Mouse (Mus musculus) heart, adult 2 months (tissue): ENCODE measurements at regions not wholly inside any gene's neighbourhood (a gene's known extent, or its start where the extent isn't known, plus 50 kb on each side); places are given as distances from the start of the nearest gene placed in this dataset.

Experiments
- DNase-seq, 2 experiments: peaks; one replicate each; pipeline ENCODE4 v3.0.0; 2021
- H3K27ac ChIP-seq: fragments of 200-600 bp; 2 replicates; pipeline ENCODE4 v1.8.1; 2022
- H3K27me3 ChIP-seq: fragments of 200-500 bp; 2 replicates; pipeline ENCODE4 v1.6.1; 2012; ENCODE audit warnings: mild to moderate bottlenecking, low read length, inconsistent platforms, mixed read lengths; ENCODE audit not compliant: control insufficient read depth, insufficient read depth
- H3K36me3 ChIP-seq: fragments of 200-500 bp; 2 replicates; pipeline ENCODE4 v1.6.1; 2012; ENCODE audit warnings: low read length, inconsistent platforms; ENCODE audit not compliant: control insufficient read depth, insufficient read depth
- H3K4me1 ChIP-seq: fragments of 200-500 bp; 2 replicates; pipeline ENCODE4 v1.6.1; 2011; ENCODE audit warnings: low read length; ENCODE audit not compliant: control insufficient read depth, insufficient read depth
- H3K4me3 ChIP-seq: fragments of 200-600 bp; 2 replicates; pipeline ENCODE4 v1.8.1; 2022
- H3K79me2 ChIP-seq: fragments of 200-500 bp; replicated peaks from 2 replicates; pipeline ENCODE4 v1.6.1; 2012; ENCODE audit warnings: mild to moderate bottlenecking, inconsistent platforms, low read length, moderate library complexity, mixed read lengths; ENCODE audit not compliant: control insufficient read depth, insufficient read depth
- H3K9ac ChIP-seq: fragments of 200-500 bp; 2 replicates; pipeline ENCODE4 v1.6.1; 2012; ENCODE audit warnings: low read depth, mild to moderate bottlenecking, control low read depth, inconsistent platforms, low read length, mixed read lengths
- CTCF ChIP-seq: fragments of 200-600 bp; IDR thresholded peaks from 2 replicates; pipeline ENCODE4 v1.8.1; 2022; ENCODE audit warnings: antibody characterized with exemption, mild to moderate bottlenecking, moderate library complexity
- EP300 ChIP-seq: fragments of 200-500 bp; IDR thresholded peaks from 2 replicates; pipeline ENCODE4 v1.6.1; 2011; ENCODE audit warnings: low read depth, low read length, control low read depth; ENCODE audit not compliant: insufficient read depth
- POLR2A ChIP-seq: fragments of 200-500 bp; IDR thresholded peaks from 2 replicates; pipeline ENCODE4 v1.6.1; 2011; ENCODE audit warnings: mild to moderate bottlenecking, low read depth, low read length, control low read depth; ENCODE audit not compliant: insufficient read depth
- WGBS: fragments of 180-500 bp; shearing (Covaris S2); methylation state at CpG from one replicate; pipeline ENCODE4 v1.1.7; 2018; 5-methylcytosine and 5-hydroxymethylcytosine counted together
- intact Hi-C: fragments of 180-260 bp; cut with DNase I; formaldehyde crosslinking; loops from one replicate; pipeline ENCODE4 v1.15.1; 2025

DNA sequence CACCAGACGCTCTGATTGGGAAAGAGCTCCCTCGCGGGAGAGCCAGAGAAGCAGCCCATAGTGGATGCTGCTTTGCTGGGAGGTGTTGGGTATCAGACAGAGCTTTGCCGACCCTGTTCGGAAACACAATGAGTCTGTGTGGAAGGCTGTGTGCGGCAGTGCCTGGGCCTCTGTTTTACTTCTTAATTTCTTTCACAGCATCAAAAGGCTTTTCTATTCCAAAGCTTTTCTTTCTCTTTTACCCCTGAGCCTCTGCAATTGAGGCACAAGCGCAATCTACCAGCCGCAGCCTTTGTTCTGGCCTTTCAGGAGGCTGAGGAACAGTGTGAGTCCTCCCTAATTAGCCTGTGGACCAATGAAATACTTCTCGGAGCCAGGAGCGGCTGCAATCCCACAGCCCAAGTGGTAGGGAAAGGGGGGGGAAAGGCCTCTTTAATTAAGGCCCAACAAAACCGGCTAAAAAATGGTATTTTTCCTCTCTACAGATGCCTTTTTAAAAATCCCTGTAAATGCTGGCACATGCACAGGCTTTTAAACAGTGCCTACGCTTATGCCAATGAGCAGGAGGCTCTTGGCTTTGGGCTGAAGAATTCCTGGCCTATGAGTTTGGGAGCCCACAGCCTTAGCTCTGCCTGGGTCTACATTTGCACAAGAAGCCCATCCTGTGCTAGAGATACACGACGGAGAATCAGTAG, 177.6 kb downstream of the Rnd3 start:
- intact Hi-C loops: no loop called here
- Histone ChIP-seq H3K9ac (no peak overlapping the region), H3K27ac (no peak overlapping the region), H3K4me3 (no peak overlapping the region), H3K27me3 (no peaks in the 10 kb centered on the region), H3K36me3 (no peaks in the 10 kb centered on the region), H3K79me2 (no peaks in the 10 kb centered on the region), H3K4me1 (no peaks in the 10 kb centered on the region)
- DNase-seq: peak; percentile 12 to 19
- TF ChIP-seq EP300 (no peak), CTCF (no peak), POLR2A (no peak)
- 31% methylated on average over 14 of the region's 14 CpGs for WGBS

DNA sequence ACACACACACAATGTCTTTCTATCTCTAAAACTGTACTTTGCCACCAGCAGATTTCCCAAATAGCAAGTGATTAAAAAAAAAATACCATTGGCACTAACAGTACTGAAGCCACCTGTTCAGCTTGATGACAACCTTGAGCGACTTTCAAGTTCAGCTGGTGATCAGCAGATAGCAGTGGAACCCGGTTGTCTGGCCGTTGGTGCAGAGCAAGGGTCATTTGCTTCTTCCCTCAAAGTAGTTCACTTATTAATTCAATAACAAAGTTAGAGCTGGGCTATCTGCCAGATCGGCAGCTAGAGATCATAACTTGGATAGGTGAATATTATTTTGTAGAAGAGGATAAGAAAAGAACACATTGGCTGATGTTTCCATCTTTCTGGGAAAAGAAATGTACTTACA, 180.5 kb downstream of the Rnd3 start:
- TF ChIP-seq POLR2A: no peak
- no peak for TF ChIP-seq CTCF
- TF ChIP-seq EP300: no peak
- WGBS: 67% methylated on average over 4 of the region's 4 CpGs
- Histone ChIP-seq H3K79me2 (no peaks in the 10 kb centered on the region), H3K36me3 (no peaks in the 10 kb centered on the region), H3K9ac (no peak overlapping the region), H3K27me3 (no peaks in the 10 kb centered on the region), H3K4me3 (no peak overlapping the region), H3K4me1 (no peaks in the 10 kb centered on the region), H3K27ac (no peak overlapping the region)
- intact Hi-C loops: no loop called here
- DNase-seq: no peak

DNA sequence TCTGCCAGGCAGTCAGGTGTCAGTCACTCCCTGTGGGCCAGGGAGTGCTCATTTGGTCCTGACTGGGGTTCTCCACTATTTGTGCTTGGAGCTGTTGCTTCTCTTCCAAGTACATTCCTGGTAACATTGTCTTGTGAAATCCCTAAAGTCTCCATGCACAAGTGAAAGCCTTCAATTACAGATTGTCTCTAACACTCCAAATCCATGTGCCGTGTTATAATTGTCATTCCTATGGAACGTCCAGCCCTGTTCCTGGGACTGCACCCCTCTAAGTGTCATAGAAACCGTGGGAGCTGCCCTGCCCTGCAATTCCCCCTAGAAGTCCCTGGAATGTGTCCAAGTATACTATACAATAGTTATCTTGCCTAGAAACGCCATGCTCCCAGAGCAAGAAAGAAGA, 181.1 kb downstream of the Rnd3 start:
- no peaks in the 10 kb centered on the region for H3K27me3 ChIP-seq
- no peak for DNase-seq
- TF ChIP-seq EP300 (no peak), CTCF (no peak), POLR2A (no peak)
- intact Hi-C loops: no loop called here
- H3K27ac ChIP-seq: no peak overlapping the region
- no peak overlapping the region for H3K4me3 ChIP-seq
- no peaks in the 10 kb centered on the region for H3K36me3 ChIP-seq
- no peaks in the 10 kb centered on the region for H3K4me1 ChIP-seq
- 30% methylated on average over 4 of the region's 4 CpGs for WGBS
- no peaks in the 10 kb centered on the region for H3K79me2 ChIP-seq
- H3K9ac ChIP-seq: no peak overlapping the region

DNA sequence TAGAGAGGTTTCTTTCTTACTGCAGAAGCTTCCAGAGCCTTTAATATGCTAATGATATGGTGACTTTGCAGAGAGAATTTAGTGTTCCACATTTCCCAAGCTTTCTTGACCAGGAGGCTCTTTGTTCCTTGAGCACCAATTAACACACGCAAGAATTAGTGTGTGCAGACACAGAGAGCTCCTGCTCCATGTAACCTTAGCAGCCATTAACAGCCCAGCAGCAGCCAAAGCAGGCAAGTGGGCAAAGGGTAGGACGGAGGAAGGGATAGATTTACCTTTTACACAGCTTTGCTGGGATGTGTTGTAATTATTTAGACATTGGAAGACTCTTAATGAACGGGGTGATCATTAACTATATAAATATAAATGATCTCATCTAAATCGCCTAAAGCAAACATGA, 181.8 kb downstream of the Rnd3 start:
- intact Hi-C loops: no loop called here
- no peak for DNase-seq
- Histone ChIP-seq H3K4me3 (no peak overlapping the region), H3K79me2 (no peaks in the 10 kb centered on the region), H3K27ac (no peak overlapping the region), H3K27me3 (no peaks in the 10 kb centered on the region), H3K36me3 (no peaks in the 10 kb centered on the region), H3K9ac (no peak overlapping the region), H3K4me1 (no peaks in the 10 kb centered on the region)
- 75% methylated on average over 4 of the region's 4 CpGs for WGBS
- TF ChIP-seq POLR2A (no peak), EP300 (no peak), CTCF (no peak)

DNA sequence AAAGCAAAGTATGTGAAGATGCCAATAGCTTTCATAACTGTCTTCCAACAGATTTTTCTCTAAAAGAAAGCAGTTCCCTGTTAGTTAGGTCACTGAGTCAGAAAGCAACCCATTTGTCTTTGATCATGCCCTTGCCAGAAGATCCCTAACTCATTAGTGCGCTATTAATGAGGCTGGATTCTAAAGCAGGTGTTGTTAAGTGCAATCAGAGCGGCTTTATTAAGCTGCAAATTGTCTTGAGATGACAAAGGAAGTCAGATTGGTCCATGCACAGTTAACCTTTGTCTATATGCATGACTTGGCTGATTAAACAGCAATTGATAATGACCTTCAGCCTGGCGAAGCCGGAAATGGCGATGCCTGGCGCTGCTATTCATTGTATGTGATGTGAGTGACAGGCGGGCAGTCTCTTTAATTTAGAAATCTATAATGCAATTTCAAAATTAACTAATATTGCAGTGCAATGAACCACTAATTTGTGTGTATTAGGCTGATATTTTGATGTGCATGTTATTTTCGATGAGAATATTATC, 183.4 kb downstream of the Rnd3 start:
- H3K79me2 ChIP-seq: no peaks in the 10 kb centered on the region
- no peak overlapping the region for H3K27ac ChIP-seq
- H3K4me3 ChIP-seq: no peak overlapping the region
- DNase-seq: no peak
- WGBS: 92% methylated on average over 8 of the region's 8 CpGs
- intact Hi-C loops: no loop called here
- H3K36me3 ChIP-seq: no peaks in the 10 kb centered on the region
- H3K27me3 ChIP-seq: no peaks in the 10 kb centered on the region
- H3K9ac ChIP-seq: no peak overlapping the region
- H3K4me1 ChIP-seq: no peaks in the 10 kb centered on the region
- TF ChIP-seq POLR2A (no peak), CTCF (no peak), EP300 (no peak)

DNA sequence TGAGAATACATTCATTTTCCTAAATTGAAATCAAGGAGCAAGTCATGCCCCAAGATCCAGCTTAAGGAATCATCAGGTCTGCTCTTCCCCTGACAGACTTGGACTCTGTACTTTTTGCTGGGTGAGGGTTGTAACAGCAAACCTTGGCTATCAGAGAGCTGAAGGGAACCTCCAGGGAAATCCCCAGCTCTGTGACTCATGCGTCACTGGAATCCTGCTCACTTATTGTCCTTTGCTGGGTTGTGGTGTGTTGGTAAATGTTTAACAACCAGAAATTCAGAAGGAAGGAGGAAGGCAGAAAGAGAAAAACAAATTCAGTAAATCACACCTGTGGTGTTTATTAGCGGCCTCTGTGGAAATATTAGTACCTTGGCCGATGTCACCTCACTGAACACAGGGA, 184.8 kb downstream of the Rnd3 start:
- WGBS: 76% methylated on average over 3 of the region's 3 CpGs
- Histone ChIP-seq H3K4me1 (no peaks in the 10 kb centered on the region), H3K79me2 (no peaks in the 10 kb centered on the region), H3K27me3 (no peaks in the 10 kb centered on the region), H3K36me3 (no peaks in the 10 kb centered on the region), H3K27ac (no peak overlapping the region), H3K9ac (no peak overlapping the region), H3K4me3 (no peak overlapping the region)
- intact Hi-C loops: no loop called here
- no peak for TF ChIP-seq POLR2A
- no peak for TF ChIP-seq EP300
- no peak for TF ChIP-seq CTCF
- DNase-seq: no peak

DNA sequence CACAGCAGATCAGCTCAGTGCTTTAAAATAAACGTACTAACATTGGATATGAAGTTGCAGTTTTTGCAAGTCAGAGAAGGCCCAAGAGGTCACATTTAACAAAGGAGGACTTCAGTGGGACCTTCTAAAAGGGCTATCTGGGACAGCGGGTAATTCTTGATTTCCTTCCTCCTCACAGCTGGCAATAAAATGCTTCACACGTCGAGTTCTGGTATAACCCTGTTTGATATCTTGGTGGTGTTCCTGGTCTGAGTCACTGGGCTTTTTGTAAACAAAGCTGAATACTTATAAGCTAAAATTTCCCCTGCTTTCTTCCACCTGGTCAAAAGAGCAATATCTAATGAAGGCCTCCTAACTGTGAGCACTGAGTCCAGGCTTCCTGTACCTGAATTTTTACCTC, 187.9 kb downstream of the Rnd3 start:
- intact Hi-C loops: no loop called here
- WGBS: 32% methylated on average over 4 of the region's 4 CpGs
- H3K4me1 ChIP-seq: no peaks in the 10 kb centered on the region

More for the DNA sequence above, 187.9 kb downstream of the Rnd3 start:
- Histone ChIP-seq H3K27me3 (no peaks in the 10 kb centered on the region), H3K9ac (no peak overlapping the region), H3K79me2 (no peaks in the 10 kb centered on the region), H3K4me3 (no peak overlapping the region), H3K36me3 (no peaks in the 10 kb centered on the region), H3K27ac (no peak overlapping the region)
- DNase-seq: no peak
- TF ChIP-seq EP300: no peak
- no peak for TF ChIP-seq CTCF
- TF ChIP-seq POLR2A: no peak
